Mouse (Mus musculus) duodenum, adult 2 months (tissue): ENCODE data around the gene Gm42906. TPM values are rescaled to one million over a fixed set of nuclear protein-coding genes. Genes with fewer than 3 reads are reported as not detected.

Source experiments
- polyA plus RNA-seq: library from polyadenylated mRNA; depleted of rRNA; stranded (reverse); fragments of >200 nt; gene quantifications from 2 replicates; pipeline ENCODE4 v1.2.3, GENCODE M21; 2012; ENCODE audit warnings: low replicate concordance; rRNA removed

The Gm42906 gene
- not detected in 2 replicates for polyA plus RNA-seq

GRCm38 (mm10) chr5:151428113-151428756 lies at the start of gene Gm42906:
Gene Gm42906, minus strand, starts transcription at chr5:151428163.

DNA sequence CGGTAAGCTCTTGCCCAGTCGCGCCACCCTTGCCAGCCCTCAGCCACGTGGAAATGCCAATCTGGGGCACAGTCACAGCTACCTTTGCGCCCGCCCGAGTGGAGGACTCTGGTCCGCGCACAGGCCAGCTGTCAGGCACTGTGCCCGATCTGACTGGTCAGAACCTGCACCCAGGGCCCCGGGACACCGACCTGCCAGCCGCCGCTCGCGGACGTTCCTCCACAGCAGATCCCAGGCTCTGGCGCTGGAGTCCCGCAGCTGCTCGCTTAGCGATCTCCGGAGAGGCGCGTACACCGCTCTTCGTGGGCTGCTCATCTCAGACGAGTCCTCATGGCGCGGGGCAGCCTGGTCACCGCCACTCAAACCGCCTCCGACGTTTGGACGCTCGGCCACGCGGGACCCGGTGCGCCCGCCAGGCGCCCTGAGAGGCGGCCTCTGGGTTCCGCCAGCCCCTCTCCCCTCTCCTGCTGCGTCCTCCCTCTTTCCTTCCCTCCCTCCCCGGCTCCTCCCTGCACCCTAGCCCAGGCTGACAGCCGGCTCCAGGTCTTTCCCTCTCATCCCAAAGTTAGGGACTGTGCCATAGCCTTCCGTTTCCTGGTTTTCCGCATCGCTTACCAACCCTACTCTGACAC lies 194.4 kb downstream of the Gm42906 start, which contains the start of gene Stard13:
Gene Stard13 (minus strand): TSS at position 437 of the 632 bp plus-strand sequence.

Other genes starting within 250 kb of the Gm42906 start
- gene Stard13, start 194.3 kb downstream of the Gm42906 start, polyA plus RNA-seq, result 2.0 and 6.5 TPM in 2 replicates
- gene Vmn2r18, start 177.9 kb upstream of the Gm42906 start, polyA plus RNA-seq, result not detected in 2 replicates
- gene Rfc3, start 223.1 kb upstream of the Gm42906 start, polyA plus RNA-seq, result 4.3 and 4.5 TPM in 2 replicates